Mouse (Mus musculus): ENCODE measurements at regions not wholly inside any gene's neighbourhood (a gene's known extent, or its start where the extent isn't known, plus 50 kb on each side); places are given as distances from the start of the nearest gene placed in this dataset.

- Histone ChIP-seq H3K4me1 (no peaks in the 10 kb centered on the region), H3K4me3 (replicated peaks) (no peak overlapping the region), H3K9me3 (replicated peaks) (no peaks in the 10 kb centered on the region), H3K4me2 (no peak overlapping the region), H3K27ac (replicated peaks) (0 out of 2 replicates have a peak overlapping the region, but pooled peaks have one; percentile 4), H3K9ac (replicated peaks) (no peak overlapping the region), H3K36me3 (no peaks in the 10 kb centered on the region), H3K27me3 (replicated peaks) (no peaks in the 10 kb centered on the region)
- WGBS, result 53% methylated on average over 5 of the region's 5 CpGs
- ATAC-seq (ENCODE audit: low FRiP score), result peak; percentile 76
These were observed 60.2 kb downstream of the Scg2 start for GRCm38 (mm10) chr1:79379736-79380135.

GRCm38 (mm10) chr1:79374811-79375210 is 65.1 kb downstream of the Scg2 start:
- WGBS, result 46% methylated on average over 3 of the region's 3 CpGs
- Histone ChIP-seq H3K9me3 (replicated peaks) (no peaks in the 10 kb centered on the region), H3K36me3 (no peaks in the 10 kb centered on the region), H3K27me3 (replicated peaks) (no peaks in the 10 kb centered on the region), H3K9ac (replicated peaks) (no peak overlapping the region), H3K4me2 (no peak overlapping the region), H3K27ac (replicated peaks) (no peak overlapping the region), H3K4me1 (no peaks in the 10 kb centered on the region), H3K4me3 (replicated peaks) (no peak overlapping the region)
- no peak for ATAC-seq (ENCODE audit: low FRiP score)

DNA sequence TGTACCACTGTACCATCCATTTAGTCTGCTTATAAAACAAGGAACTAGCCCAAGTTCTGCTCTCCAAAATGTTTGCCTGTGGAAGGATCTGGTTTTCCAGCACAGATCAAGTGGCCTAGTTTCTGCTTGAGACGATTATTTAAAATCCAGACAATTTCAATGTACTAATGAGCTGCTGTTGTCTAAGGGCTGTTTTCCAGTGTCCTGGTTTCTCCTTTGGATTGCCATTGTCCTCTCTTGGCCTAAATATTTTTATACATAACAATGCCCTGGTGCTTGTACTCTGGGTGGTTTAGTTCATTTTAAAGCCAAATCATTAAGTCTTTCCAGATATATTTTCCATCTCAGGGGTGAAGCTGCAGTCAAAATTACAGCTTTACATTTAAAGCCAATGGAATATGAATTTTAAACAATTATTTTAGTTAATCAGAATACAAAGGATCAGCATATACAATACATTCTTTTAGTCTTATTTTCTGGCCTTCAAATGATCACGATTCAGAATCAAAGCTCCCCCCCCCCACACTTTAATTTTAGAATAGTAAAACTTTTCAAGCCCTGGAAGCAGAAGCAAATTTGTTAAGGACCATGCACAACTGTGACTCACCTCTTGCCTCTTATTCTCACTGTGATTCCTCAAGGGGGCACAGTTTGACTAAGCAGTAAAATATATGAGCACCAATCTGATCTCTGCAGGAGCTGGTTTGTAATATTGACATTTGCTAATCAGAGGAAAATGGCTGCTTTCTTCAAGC is 82.5 kb downstream of the Scg2 start:
- no peaks in the 10 kb centered on the region for H3K9me3 ChIP-seq (replicated peaks)
- no peak overlapping the region for H3K4me3 ChIP-seq (replicated peaks)
- 91% methylated on average over 2 of the region's 2 CpGs for WGBS
- H3K9ac ChIP-seq (replicated peaks), result no peak overlapping the region
- no peaks in the 10 kb centered on the region for H3K36me3 ChIP-seq
- ATAC-seq (ENCODE audit: low FRiP score), result no peak
- no peaks in the 10 kb centered on the region for H3K4me1 ChIP-seq
- no peak overlapping the region for H3K4me2 ChIP-seq
- H3K27me3 ChIP-seq (replicated peaks), result no peaks in the 10 kb centered on the region
- no peak overlapping the region for H3K27ac ChIP-seq (replicated peaks)

- Histone ChIP-seq H3K36me3 (no peaks in the 10 kb centered on the region), H3K27ac (replicated peaks) (no peak overlapping the region), H3K4me1 (no peaks in the 10 kb centered on the region), H3K9me3 (replicated peaks) (no peaks in the 10 kb centered on the region), H3K27me3 (replicated peaks) (no peaks in the 10 kb centered on the region), H3K9ac (replicated peaks) (no peak overlapping the region), H3K4me3 (replicated peaks) (no peak overlapping the region), H3K4me2 (no peak overlapping the region)
- ATAC-seq (ENCODE audit: low FRiP score), result no peak
- WGBS, result 81% methylated on average over 3 of the region's 3 CpGs
These were observed 93.4 kb downstream of the Scg2 start for GRCm38 (mm10) chr1:79346511-79346910.

DNA sequence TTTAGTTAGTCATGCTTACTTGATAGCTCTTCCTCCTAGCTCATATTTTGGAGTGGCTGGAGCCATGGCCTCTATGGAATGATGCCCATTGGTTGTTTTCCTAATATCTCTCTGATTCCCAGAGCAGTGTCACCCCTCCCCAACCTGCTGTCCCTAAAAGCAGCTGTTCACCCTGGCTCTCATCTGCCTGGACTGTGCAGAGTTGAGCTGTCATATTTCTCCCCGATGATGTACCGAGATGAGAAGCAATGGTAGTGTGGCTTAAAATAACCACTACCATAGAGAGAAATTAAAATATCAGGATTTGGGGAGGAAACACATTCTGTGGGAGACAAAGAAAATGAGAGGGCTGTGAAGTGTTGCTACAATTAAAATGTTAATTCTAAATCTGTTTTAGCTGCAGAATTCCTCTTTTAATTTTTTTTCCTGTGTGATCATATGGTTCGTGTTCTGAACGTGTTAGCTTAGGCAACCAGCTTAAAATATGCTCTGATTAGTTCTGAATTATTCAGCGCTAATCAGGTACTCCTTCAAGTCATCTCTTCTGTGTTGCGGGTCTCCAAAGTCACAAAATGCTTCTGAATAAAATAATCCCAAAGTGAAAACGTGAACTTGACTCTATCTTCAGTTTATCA is 104.3 kb downstream of the Scg2 start:
- no peaks in the 10 kb centered on the region for H3K9me3 ChIP-seq (replicated peaks)
- H3K27ac ChIP-seq (replicated peaks), result no peak overlapping the region
- WGBS, result 78% methylated on average over 7 of the region's 7 CpGs
- no peaks in the 10 kb centered on the region for H3K27me3 ChIP-seq (replicated peaks)
- no peaks in the 10 kb centered on the region for H3K36me3 ChIP-seq
- H3K9ac ChIP-seq (replicated peaks), result no peak overlapping the region
- no peak overlapping the region for H3K4me2 ChIP-seq
- no peaks in the 10 kb centered on the region for H3K4me1 ChIP-seq
- no peak for ATAC-seq (ENCODE audit: low FRiP score)
- no peak overlapping the region for H3K4me3 ChIP-seq (replicated peaks)

DNA sequence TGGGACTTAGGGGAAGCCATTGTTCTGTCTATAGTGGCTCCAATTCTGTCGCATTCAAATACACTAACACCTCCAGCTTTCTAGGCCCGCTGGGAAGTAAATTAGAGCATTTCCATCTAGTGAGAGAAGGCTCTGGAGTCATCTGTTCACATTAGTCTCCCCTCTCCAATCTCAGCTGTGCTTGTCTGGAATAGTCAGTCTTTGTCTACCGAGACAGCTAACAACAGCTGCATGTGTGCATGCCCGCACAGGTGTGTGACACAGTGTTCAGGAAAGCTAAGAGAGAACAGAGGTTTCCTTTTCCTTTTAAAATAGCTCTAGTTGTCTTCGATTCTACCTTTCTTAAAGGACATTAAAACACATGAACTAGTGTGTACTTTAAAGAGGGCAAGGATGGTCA is 122.7 kb downstream of the Scg2 start:
- Histone ChIP-seq H3K9ac (replicated peaks) (no peak overlapping the region), H3K4me1 (no peaks in the 10 kb centered on the region), H3K9me3 (replicated peaks) (no peaks in the 10 kb centered on the region), H3K36me3 (no peaks in the 10 kb centered on the region), H3K4me2 (no peak overlapping the region), H3K27me3 (replicated peaks) (no peaks in the 10 kb centered on the region), H3K4me3 (replicated peaks) (no peak overlapping the region), H3K27ac (replicated peaks) (no peak overlapping the region)
- ATAC-seq (ENCODE audit: low FRiP score), result no peak
- WGBS, result 70% methylated on average over 5 of the region's 5 CpGs

DNA sequence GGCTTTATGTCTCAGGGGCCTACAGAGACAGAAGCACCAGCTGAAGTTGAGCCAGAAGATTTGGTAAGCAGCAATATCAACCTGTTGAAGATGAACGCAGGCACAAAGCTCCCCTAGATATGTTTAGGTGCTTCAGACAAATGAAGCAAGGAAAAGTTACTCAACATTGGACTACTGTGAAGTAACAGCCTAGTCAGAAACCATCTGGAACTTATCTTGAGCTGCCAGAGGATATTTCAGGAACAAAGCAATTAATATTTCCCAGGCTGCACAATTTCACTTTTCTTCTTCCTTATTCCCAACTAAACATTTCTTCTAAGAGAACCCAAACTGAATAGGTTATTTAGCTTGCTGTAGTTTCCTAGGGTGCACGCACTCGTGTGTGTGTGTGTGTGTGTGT is 125.1 kb downstream of the Scg2 start:
- no peak overlapping the region for H3K27ac ChIP-seq (replicated peaks)
- no peaks in the 10 kb centered on the region for H3K27me3 ChIP-seq (replicated peaks)
- no peak overlapping the region for H3K4me2 ChIP-seq
- no peak overlapping the region for H3K4me3 ChIP-seq (replicated peaks)
- WGBS, result 82% methylated on average over 3 of the region's 3 CpGs
- H3K36me3 ChIP-seq, result no peaks in the 10 kb centered on the region
- H3K9me3 ChIP-seq (replicated peaks), result no peaks in the 10 kb centered on the region
- no peak for ATAC-seq (ENCODE audit: low FRiP score)
- H3K4me1 ChIP-seq, result no peaks in the 10 kb centered on the region
- no peak overlapping the region for H3K9ac ChIP-seq (replicated peaks)

DNA sequence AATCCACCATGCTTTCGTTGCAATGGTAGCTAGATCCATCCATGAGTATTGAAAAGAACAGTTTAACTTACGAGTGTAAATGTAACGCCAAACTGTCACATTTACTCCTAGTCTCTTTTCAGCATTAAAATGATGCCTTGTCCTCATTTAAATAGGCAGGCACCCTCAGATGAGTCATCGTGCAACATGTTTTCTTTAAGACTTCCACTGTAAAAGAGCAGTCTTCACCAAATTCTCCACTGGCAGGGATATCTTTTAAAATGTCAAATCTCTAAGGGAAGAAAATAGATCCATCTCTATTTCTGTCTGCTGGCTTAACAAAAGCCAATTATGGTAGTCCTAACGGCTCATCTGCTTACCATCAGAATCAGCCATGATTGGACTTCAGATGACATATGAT is 127.8 kb downstream of the Scg2 start:
- no peak overlapping the region for H3K27ac ChIP-seq (replicated peaks)
- no peak for ATAC-seq (ENCODE audit: low FRiP score)
- H3K4me3 ChIP-seq (replicated peaks), result no peak overlapping the region
- no peaks in the 10 kb centered on the region for H3K27me3 ChIP-seq (replicated peaks)
- WGBS, result 88% methylated on average over 5 of the region's 5 CpGs
- no peaks in the 10 kb centered on the region for H3K36me3 ChIP-seq
- no peaks in the 10 kb centered on the region for H3K4me1 ChIP-seq
- no peaks in the 10 kb centered on the region for H3K9me3 ChIP-seq (replicated peaks)
- H3K9ac ChIP-seq (replicated peaks), result no peak overlapping the region
- H3K4me2 ChIP-seq, result no peak overlapping the region

- H3K27ac ChIP-seq (replicated peaks), result no peak overlapping the region
- H3K4me3 ChIP-seq (replicated peaks), result no peak overlapping the region
- no peak for ATAC-seq (ENCODE audit: low FRiP score)
- H3K9ac ChIP-seq (replicated peaks), result no peak overlapping the region
- no peak overlapping the region for H3K4me2 ChIP-seq
- H3K27me3 ChIP-seq (replicated peaks), result no peaks in the 10 kb centered on the region
- 51% methylated on average over 2 of the region's 2 CpGs for WGBS
- H3K9me3 ChIP-seq (replicated peaks), result no peaks in the 10 kb centered on the region
- H3K4me1 ChIP-seq, result no peaks in the 10 kb centered on the region
- no peaks in the 10 kb centered on the region for H3K36me3 ChIP-seq
These were observed 136.3 kb downstream of the Scg2 start for GRCm38 (mm10) chr1:79303602-79304001.

DNA sequence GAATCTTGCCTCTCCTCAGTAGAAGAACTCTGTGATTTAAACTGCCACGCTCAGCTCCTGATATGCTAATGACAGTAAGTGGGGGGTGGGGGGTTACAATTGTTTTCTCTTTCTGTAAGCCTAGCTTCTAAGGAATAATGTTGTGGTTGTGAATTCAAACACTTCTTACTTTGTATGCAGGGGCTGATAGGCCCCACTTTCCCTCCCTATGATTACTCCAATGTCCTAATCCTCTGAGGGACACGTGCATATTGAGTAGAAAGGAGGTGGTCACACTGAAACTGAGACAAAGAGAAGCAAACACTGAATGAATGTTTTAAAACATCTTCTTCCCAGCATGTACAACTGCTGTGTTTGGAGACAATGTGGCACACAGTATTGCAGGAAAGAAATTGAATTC is 140.3 kb downstream of the Scg2 start:
- Histone ChIP-seq H3K9me3 (replicated peaks) (no peaks in the 10 kb centered on the region), H3K4me2 (no peak overlapping the region), H3K4me1 (no peaks in the 10 kb centered on the region), H3K27ac (replicated peaks) (no peak overlapping the region), H3K27me3 (replicated peaks) (no peaks in the 10 kb centered on the region), H3K4me3 (replicated peaks) (no peak overlapping the region), H3K9ac (replicated peaks) (no peak overlapping the region), H3K36me3 (no peaks in the 10 kb centered on the region)
- WGBS, result 15% methylated on average over 2 of the region's 2 CpGs
- no peak for ATAC-seq (ENCODE audit: low FRiP score)

DNA sequence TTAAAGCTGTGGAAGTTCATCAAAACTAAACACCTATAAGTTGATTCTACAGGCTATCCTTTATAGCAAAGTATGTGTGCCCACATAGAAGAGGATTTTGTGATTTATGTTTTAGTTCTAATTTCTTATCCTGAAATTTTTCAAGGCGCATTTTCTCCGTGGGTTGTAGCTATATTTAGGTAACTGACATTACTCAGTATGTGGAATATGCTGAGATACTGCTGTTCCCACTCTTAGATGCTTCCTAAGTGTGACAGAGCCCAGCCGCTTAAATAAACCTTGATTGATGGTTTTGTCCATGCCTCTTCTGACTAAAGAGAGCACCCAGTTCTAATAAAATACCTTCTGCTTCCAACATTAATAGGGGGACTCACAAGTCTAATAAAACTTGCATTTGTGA is 180.2 kb downstream of the Scg2 start:
- ATAC-seq (ENCODE audit: low FRiP score), result no peak
- 81% methylated on average over 3 of the region's 3 CpGs for WGBS
- no peak overlapping the region for H3K4me3 ChIP-seq (replicated peaks)
- no peaks in the 10 kb centered on the region for H3K27me3 ChIP-seq (replicated peaks)
- no peaks in the 10 kb centered on the region for H3K9me3 ChIP-seq (replicated peaks)
- no peak overlapping the region for H3K9ac ChIP-seq (replicated peaks)
- no peaks in the 10 kb centered on the region for H3K4me1 ChIP-seq
- no peaks in the 10 kb centered on the region for H3K36me3 ChIP-seq
- no peak overlapping the region for H3K27ac ChIP-seq (replicated peaks)
- H3K4me2 ChIP-seq, result no peak overlapping the region

DNA sequence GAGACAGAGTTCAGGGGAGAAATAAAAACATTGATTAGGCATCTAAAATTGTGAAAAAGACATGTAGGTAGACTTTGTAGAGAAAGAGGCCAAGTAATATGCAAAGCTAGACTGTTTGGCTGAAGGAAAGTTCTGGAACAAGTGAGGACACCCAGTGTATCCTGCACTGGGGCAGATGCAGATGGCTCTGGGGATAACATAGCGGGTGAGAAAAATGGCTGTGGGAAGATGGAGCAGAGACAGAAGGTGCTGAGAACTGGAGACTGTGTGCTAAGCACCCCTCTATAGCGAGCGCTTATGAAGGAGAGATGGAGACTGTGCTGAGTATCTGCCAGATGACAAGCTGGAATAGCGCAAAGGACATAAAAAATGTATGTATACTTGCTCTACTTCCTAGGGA is 226.9 kb downstream of the Scg2 start:
- H3K4me2 ChIP-seq, result no peak overlapping the region
- H3K27ac ChIP-seq (replicated peaks), result no peak overlapping the region
- H3K27me3 ChIP-seq (replicated peaks), result no peaks in the 10 kb centered on the region
- no peaks in the 10 kb centered on the region for H3K9me3 ChIP-seq (replicated peaks)
- H3K4me3 ChIP-seq (replicated peaks), result no peak overlapping the region
- no peak overlapping the region for H3K9ac ChIP-seq (replicated peaks)
- no peak for ATAC-seq (ENCODE audit: low FRiP score)
- 96% methylated on average over 4 of the region's 4 CpGs for WGBS
- H3K4me1 ChIP-seq, result no peaks in the 10 kb centered on the region
- no peaks in the 10 kb centered on the region for H3K36me3 ChIP-seq
